Mouse (Mus musculus): ENCODE measurements around the gene Chek2. TPM values are rescaled to one million over a fixed set of nuclear protein-coding genes. Genes with fewer than 3 reads are reported as not detected.

The Chek2 gene
- total RNA-seq, 1 experiment: 43.4 TPM

DNA sequence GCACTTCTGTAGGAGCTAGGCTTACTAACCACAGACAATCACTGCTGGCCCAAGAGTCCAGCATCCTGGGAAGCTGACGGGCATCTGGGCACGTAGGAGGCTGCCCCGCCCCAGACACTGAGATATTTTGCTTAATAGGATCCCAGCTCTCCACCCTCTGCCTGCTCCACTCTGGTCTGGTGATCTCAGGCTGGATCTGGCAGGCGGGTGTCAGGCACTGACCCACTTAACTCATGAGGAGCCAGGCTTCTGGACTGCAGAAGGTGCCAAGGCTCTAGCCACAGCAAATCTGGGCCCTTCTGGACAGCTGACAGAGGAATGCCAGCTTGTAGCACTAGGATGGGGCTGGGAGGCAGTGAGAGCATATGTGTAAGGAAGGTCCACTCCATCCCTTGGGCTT, 37.6 kb upstream of the Chek2 start:
- TF ChIP-seq CHD2 (IDR thresholded peaks at IDR 0.05; ENCODE audit: low read depth, low read length): no peak
- no peak for TF ChIP-seq ZC3H11A (IDR thresholded peaks at IDR 0.05; ENCODE audit: borderline replicate concordance, low read depth, low read length)
- no peak for TF ChIP-seq MAFK (IDR thresholded peaks at IDR 0.05; ENCODE audit: insufficient read depth, low read depth, low read length)
- no peak for TF ChIP-seq ZNF384 (IDR thresholded peaks at IDR 0.05; ENCODE audit: low read depth, low read length)
- no peak for TF ChIP-seq HCFC1 (IDR thresholded peaks at IDR 0.05; ENCODE audit: borderline replicate concordance, insufficient read depth, low read length)
- in situ Hi-C loops (cut with MboI; ENCODE audit: low sequenced_read_pairs in 2 of 2, unreplicated experiment in 2 of 2): no loop called here
- H3K9ac ChIP-seq (ENCODE audit: insufficient read depth, low read depth, low read length, poor library complexity, severe bottlenecking): no peak overlapping the region
- peaks cover 19 to 42% of the 10 kb centered on the region in 2 experiments for H3K4me1 ChIP-seq (ENCODE audit: control insufficient read depth in 2 of 2, insufficient read depth in 2 of 2, low read length in 2 of 2, poor library complexity in 1 of 2)
- no peaks in the 10 kb centered on the region for H3K9me3 ChIP-seq (ENCODE audit: control insufficient read depth, insufficient read depth, low read depth, low read length)
- no peak overlapping the region for H3K4me3 ChIP-seq (ENCODE audit: insufficient read depth in 1 of 2, low read depth in 1 of 2, low read length in 2 of 2, poor library complexity in 1 of 2, severe bottlenecking in 1 of 2)
- DNase-seq (ENCODE audit: low read depth, low spot score): no peak
- peaks cover 57% of the 10 kb centered on the region for H3K36me3 ChIP-seq (ENCODE audit: control insufficient read depth, insufficient read depth, low read length, poor library complexity, severe bottlenecking)
- H3K27ac ChIP-seq (ENCODE audit: insufficient read depth, low read depth, low read length, poor library complexity, severe bottlenecking): peak overlapping the region; percentile 51

DNA sequence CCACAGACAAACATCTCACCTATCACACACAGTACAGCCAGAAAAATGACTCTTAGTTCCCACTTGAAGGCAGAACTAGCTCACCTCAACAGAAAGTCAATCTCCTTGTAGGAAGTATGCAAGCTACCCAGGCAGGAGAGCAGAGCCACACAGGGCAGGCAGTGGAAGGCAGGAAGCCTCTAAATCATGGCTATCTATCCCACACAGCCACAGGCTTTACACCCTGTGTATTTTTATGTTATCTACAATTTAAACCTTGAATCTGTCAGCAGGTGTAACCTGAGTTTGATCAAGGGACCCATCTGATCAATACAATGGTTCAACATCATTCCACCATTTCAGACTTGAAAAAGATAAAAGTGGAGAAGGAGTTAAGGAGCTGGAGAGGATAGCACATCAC, 37.0 kb upstream of the Chek2 start:
- Histone ChIP-seq H3K27ac (ENCODE audit: insufficient read depth, low read depth, low read length, poor library complexity, severe bottlenecking) (peak overlapping the region; percentile 14; the same call in 1 of the 2 replicates), H3K9ac (ENCODE audit: insufficient read depth, low read depth, low read length, poor library complexity, severe bottlenecking) (no peak overlapping the region; the same call in 1 of the 2 replicates), H3K4me1 (ENCODE audit: control insufficient read depth in 2 of 2, insufficient read depth in 2 of 2, low read length in 2 of 2, poor library complexity in 1 of 2) (peaks cover 19 to 44% of the 10 kb centered on the region in 2 experiments), H3K4me3 (ENCODE audit: insufficient read depth in 1 of 2, low read depth in 1 of 2, low read length in 2 of 2, poor library complexity in 1 of 2, severe bottlenecking in 1 of 2) (no peak overlapping the region), H3K9me3 (ENCODE audit: control insufficient read depth, insufficient read depth, low read depth, low read length) (no peaks in the 10 kb centered on the region), H3K36me3 (ENCODE audit: control insufficient read depth, insufficient read depth, low read length, poor library complexity, severe bottlenecking) (peaks cover 57% of the 10 kb centered on the region)
- no peak for DNase-seq (ENCODE audit: low read depth, low spot score)
- no peak for TF ChIP-seq ZNF384 (IDR thresholded peaks at IDR 0.05; ENCODE audit: low read depth, low read length)
- in situ Hi-C loops (cut with MboI; ENCODE audit: low sequenced_read_pairs in 2 of 2, unreplicated experiment in 2 of 2): no loop called here

DNA sequence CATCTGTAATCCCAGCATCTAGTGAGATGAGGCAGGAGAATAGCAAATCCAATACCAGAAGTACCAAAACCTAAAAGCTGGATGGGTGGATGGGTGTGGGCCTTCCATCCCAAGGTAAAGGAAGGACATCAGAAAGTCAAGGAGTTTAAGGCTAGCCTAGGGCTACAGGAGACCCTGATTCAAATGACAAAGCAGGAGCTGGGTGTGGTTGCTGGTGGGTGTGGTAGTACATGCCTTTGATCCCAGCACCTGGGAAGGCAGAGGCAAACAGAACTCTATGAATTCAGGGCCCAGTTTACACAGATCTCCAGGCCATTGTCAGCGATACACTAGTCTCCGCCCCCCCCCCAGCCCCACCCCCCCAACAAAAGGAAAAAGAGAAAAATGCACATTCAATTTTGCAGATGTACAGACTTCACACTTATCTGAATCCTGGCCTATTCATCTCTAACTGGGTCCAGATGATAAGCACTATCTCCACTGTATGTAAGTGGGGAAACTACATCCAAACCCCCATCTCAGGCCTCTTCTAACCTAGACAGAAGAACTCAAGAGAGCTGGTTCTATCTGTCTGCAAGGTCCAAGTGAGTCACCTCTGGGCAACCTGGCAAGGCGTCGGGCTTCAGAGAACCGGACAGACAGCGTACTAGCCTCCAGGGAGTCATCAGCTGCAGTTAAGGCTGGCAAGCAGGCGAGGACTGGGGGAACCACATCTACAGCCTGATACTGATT, 35.6 kb upstream of the Chek2 start:
- in situ Hi-C loops (cut with MboI; ENCODE audit: low sequenced_read_pairs in 2 of 2, unreplicated experiment in 2 of 2): no loop called here

DNA sequence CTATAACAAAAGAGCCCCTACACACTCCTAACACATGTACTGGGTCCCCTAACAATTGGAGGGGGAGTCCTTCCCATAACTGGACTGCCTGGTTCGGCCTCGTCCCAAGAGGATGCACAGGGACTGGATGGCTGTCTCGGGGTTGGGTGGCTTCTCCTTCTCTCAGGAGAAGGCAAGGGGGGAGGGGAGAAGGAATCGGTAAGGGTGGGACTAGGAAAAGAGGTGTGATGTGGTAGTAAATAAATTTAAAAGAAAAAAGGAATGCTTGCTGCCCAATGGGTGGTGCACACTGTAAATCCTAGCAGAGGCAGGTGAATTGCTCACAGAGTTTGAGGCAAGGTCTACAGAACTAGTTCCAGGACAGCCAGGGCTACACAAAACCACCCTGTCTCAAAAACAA, 33.6 kb upstream of the Chek2 start:
- Histone ChIP-seq H3K9me3 (ENCODE audit: control insufficient read depth, insufficient read depth, low read depth, low read length) (no peaks in the 10 kb centered on the region), H3K36me3 (ENCODE audit: control insufficient read depth, insufficient read depth, low read length, poor library complexity, severe bottlenecking) (peaks cover 27% of the 10 kb centered on the region), H3K27ac (ENCODE audit: insufficient read depth, low read depth, low read length, poor library complexity, severe bottlenecking) (peak overlapping the region; percentile 98), H3K4me3 (ENCODE audit: insufficient read depth in 1 of 2, low read depth in 1 of 2, low read length in 2 of 2, poor library complexity in 1 of 2, severe bottlenecking in 1 of 2) (peak overlapping the region; percentile 27 to 78), H3K9ac (ENCODE audit: insufficient read depth, low read depth, low read length, poor library complexity, severe bottlenecking) (peak overlapping the region; percentile 51; the same call in 1 of the 2 replicates), H3K4me1 (ENCODE audit: control insufficient read depth in 2 of 2, insufficient read depth in 2 of 2, low read length in 2 of 2, poor library complexity in 1 of 2) (peaks cover 16 to 30% of the 10 kb centered on the region in 2 experiments)
- in situ Hi-C loops (cut with MboI; ENCODE audit: low sequenced_read_pairs in 2 of 2, unreplicated experiment in 2 of 2): no loop called here
- TF ChIP-seq CHD2 (IDR thresholded peaks at IDR 0.05; ENCODE audit: low read depth, low read length): 0 out of 2 replicates have a peak, but pooled peaks have one; percentile 36
- TF ChIP-seq MAFK (IDR thresholded peaks at IDR 0.05; ENCODE audit: insufficient read depth, low read depth, low read length): no peak
- DNase-seq (ENCODE audit: low read depth, low spot score): peak; percentile 77

More for the DNA sequence above, 35.6 kb upstream of the Chek2 start:
- TF ChIP-seq ZNF384 (IDR thresholded peaks at IDR 0.05; ENCODE audit: low read depth, low read length) (no peak), HCFC1 (IDR thresholded peaks at IDR 0.05; ENCODE audit: borderline replicate concordance, insufficient read depth, low read length) (no peak), CHD2 (IDR thresholded peaks at IDR 0.05; ENCODE audit: low read depth, low read length) (no peak), ZC3H11A (IDR thresholded peaks at IDR 0.05; ENCODE audit: borderline replicate concordance, low read depth, low read length) (no peak), MAFK (IDR thresholded peaks at IDR 0.05; ENCODE audit: insufficient read depth, low read depth, low read length) (no peak)
- H3K27ac ChIP-seq (ENCODE audit: insufficient read depth, low read depth, low read length, poor library complexity, severe bottlenecking): peak overlapping the region; percentile 98
- peaks cover 47% of the 10 kb centered on the region for H3K36me3 ChIP-seq (ENCODE audit: control insufficient read depth, insufficient read depth, low read length, poor library complexity, severe bottlenecking)
- peak overlapping the region; percentile 36 to 45; a peak in 3 of 4 replicates for H3K4me3 ChIP-seq (ENCODE audit: insufficient read depth in 1 of 2, low read depth in 1 of 2, low read length in 2 of 2, poor library complexity in 1 of 2, severe bottlenecking in 1 of 2)
- DNase-seq (ENCODE audit: low read depth, low spot score): peak; percentile 84
- no peaks in the 10 kb centered on the region for H3K9me3 ChIP-seq (ENCODE audit: control insufficient read depth, insufficient read depth, low read depth, low read length)
- peaks cover 19 to 41% of the 10 kb centered on the region in 2 experiments for H3K4me1 ChIP-seq (ENCODE audit: control insufficient read depth in 2 of 2, insufficient read depth in 2 of 2, low read length in 2 of 2, poor library complexity in 1 of 2)
- peak overlapping the region; percentile 59 for H3K9ac ChIP-seq (ENCODE audit: insufficient read depth, low read depth, low read length, poor library complexity, severe bottlenecking)

DNA sequence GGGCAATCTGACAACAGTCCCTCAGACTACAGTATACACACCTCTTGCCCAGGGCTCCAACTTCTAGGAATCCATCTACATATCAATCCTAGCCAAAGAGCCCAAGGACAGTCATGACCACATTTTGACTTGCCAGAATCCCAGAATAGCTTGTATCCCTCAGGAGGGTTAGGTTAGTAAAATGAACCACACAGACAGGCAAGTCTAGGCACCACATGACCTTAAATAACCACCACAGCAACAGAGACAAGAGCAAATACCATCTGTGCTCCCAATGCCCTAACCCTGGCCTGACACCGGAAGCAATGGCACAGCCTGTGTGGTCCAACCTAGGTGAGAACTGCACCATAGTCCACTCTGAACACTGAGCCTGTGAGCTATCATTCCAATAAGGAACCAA, 33.1 kb upstream of the Chek2 start:
- H3K4me3 ChIP-seq (ENCODE audit: insufficient read depth in 1 of 2, low read depth in 1 of 2, low read length in 2 of 2, poor library complexity in 1 of 2, severe bottlenecking in 1 of 2): peak overlapping the region; percentile 78 to 93; a peak in 3 of 4 replicates
- in situ Hi-C loops (cut with MboI; ENCODE audit: low sequenced_read_pairs in 2 of 2, unreplicated experiment in 2 of 2): no loop called here
- H3K4me1 ChIP-seq (ENCODE audit: control insufficient read depth in 2 of 2, insufficient read depth in 2 of 2, low read length in 2 of 2, poor library complexity in 1 of 2): peaks cover 16 to 25% of the 10 kb centered on the region in 2 experiments
- DNase-seq (ENCODE audit: low read depth, low spot score): peak; percentile 63
- peak overlapping the region; percentile 98 for H3K27ac ChIP-seq (ENCODE audit: insufficient read depth, low read depth, low read length, poor library complexity, severe bottlenecking)
- peaks cover 22% of the 10 kb centered on the region for H3K36me3 ChIP-seq (ENCODE audit: control insufficient read depth, insufficient read depth, low read length, poor library complexity, severe bottlenecking)
- no peaks in the 10 kb centered on the region for H3K9me3 ChIP-seq (ENCODE audit: control insufficient read depth, insufficient read depth, low read depth, low read length)
- peak overlapping the region; percentile 14; the same call in 1 of the 2 replicates for H3K9ac ChIP-seq (ENCODE audit: insufficient read depth, low read depth, low read length, poor library complexity, severe bottlenecking)
- TF ChIP-seq CHD2 (IDR thresholded peaks at IDR 0.05; ENCODE audit: low read depth, low read length): 0 out of 2 replicates have a peak, but pooled peaks have one; percentile 2
- no peak for TF ChIP-seq ZNF384 (IDR thresholded peaks at IDR 0.05; ENCODE audit: low read depth, low read length)
